Mouse (Mus musculus): ENCODE data around the gene Snrpb2.

DNA sequence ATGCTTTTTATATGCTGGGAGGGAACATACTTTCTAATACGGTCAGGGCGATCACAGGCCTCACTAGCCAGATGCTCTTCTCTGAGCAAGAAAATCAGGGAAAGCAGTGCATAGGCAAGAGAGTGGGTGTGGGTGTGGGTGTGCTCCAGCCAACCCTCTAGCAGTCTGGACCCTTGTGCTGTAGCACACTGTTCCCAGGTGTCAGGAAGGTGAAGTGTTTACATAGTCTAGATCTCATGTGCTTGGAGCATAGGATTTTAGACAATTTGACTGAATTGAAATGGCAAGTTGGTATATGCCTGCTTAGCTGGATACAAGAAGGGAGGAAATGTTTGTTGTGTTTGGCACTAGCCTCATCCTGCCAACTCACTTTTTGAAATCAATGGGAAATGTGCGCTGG, 3.1 kb downstream of the Snrpb2 start:
- TF ChIP-seq CTCF (IDR thresholded peaks at IDR 0.05; ENCODE audit: insufficient read depth, low read length) (no peak), POLR2A (IDR thresholded peaks at IDR 0.05; ENCODE audit: borderline replicate concordance, extremely low read depth, low read depth, low read length) (no peak)

Data from lung, adult 2 months (tissue).